Mouse (Mus musculus): ENCODE measurements at regions not wholly inside any gene's neighbourhood (a gene's known extent, or its start where the extent isn't known, plus 50 kb on each side); places are given as distances from the start of the nearest gene placed in this dataset.

GRCm38 (mm10) chr3:123952121-123952520 lies 261.5 kb upstream of the Ndst3 start:
- no peak for DNase-seq

GRCm38 (mm10) chr3:123967373-123967772 lies 276.7 kb upstream of the Ndst3 start:
- DNase-seq, result no peak

GRCm38 (mm10) chr3:123972367-123972766 lies 281.7 kb upstream of the Ndst3 start:
- DNase-seq, result peak; percentile 9

GRCm38 (mm10) chr3:123973806-123974576 lies 283.3 kb upstream of the Ndst3 start:
- DNase-seq, result no peak

- no peak for DNase-seq
Measured at GRCm38 (mm10) chr3:123976475-123976874, 285.8 kb upstream of the Ndst3 start.

- no peak for DNase-seq
Measured at GRCm38 (mm10) chr3:123977168-123977567, 286.5 kb upstream of the Ndst3 start.

- DNase-seq, result no peak
Measured at GRCm38 (mm10) chr3:123983045-123983444, 292.4 kb upstream of the Ndst3 start.

GRCm38 (mm10) chr3:123983530-123983929 lies 292.9 kb upstream of the Ndst3 start:
- DNase-seq, result peak; percentile 17

- DNase-seq, result no peak
Measured at GRCm38 (mm10) chr3:123984028-123984427, 293.4 kb upstream of the Ndst3 start.

GRCm38 (mm10) chr3:123999957-124000616 lies 309.4 kb upstream of the Ndst3 start:
- DNase-seq, result no peak

GRCm38 (mm10) chr3:124000883-124001282 lies 310.2 kb upstream of the Ndst3 start:
- no peak for DNase-seq

GRCm38 (mm10) chr3:124011685-124012084 lies 309.0 kb upstream of the Tram1l1 start:
- DNase-seq, result no peak

- no peak for DNase-seq
Measured at GRCm38 (mm10) chr3:124018618-124019017, 302.0 kb upstream of the Tram1l1 start.

GRCm38 (mm10) chr3:124026188-124026587 lies 294.5 kb upstream of the Tram1l1 start:
- DNase-seq, result no peak

GRCm38 (mm10) chr3:124067061-124067460 lies 253.6 kb upstream of the Tram1l1 start:
- DNase-seq, result no peak

- no peak for DNase-seq
Measured at GRCm38 (mm10) chr3:124067538-124067937, 253.1 kb upstream of the Tram1l1 start.

GRCm38 (mm10) chr3:124067971-124068370 lies 252.7 kb upstream of the Tram1l1 start:
- no peak for DNase-seq

GRCm38 (mm10) chr3:124069182-124069581 lies 251.5 kb upstream of the Tram1l1 start:
- DNase-seq, result no peak

- no peak for DNase-seq
Measured at GRCm38 (mm10) chr3:124075974-124076606, 244.6 kb upstream of the Tram1l1 start.

- DNase-seq, result no peak
Measured at GRCm38 (mm10) chr3:124092404-124093121, 228.1 kb upstream of the Tram1l1 start.

- no peak for DNase-seq
Measured at GRCm38 (mm10) chr3:124113995-124114394, 206.7 kb upstream of the Tram1l1 start.

- peak; percentile 6 for DNase-seq
Measured at GRCm38 (mm10) chr3:124156255-124156654, 164.4 kb upstream of the Tram1l1 start.

Data from embryo, embryonic 11 days (tissue).